Mouse (Mus musculus): ENCODE measurements at regions not wholly inside any gene's neighbourhood (a gene's known extent, or its start where the extent isn't known, plus 50 kb on each side); places are given as distances from the start of the nearest gene placed in this dataset.

DNA sequence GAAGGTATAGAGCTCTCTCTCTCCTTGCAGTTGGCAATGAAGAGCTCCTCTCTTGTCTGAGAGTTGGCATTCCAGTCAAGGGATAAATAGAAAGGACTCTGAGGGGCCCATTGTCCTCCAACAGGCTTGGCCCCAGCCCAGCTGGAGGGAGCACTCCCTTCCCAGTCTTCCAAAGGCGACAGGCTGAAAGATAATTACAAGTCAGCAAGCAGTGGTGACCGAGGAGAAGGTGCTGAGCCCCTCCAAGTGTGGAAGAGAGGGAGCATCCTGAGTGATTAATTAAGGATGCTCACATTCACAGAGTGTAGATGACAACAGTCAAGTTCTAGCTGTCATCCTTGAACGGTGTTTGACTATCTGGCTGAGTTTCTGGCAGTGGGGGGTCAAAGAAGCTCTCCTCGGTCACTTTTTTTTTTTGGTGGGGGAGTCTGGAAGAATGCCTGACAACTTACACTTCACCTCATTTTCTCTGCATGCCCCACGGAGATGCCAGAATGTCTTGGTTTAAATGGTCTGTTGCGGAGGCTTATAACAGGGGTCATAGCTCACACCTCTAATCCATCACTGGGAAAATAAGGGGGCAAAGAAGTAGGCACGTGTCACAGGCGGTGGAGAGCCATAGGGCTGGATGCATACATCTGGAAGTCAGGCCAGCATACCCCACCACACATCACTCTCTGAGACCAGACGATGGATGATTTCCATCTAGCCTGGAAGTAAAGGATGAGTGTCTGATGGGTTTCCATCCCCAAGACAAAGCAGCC lies 93.5 kb upstream of the Lclat1 start:
- Histone ChIP-seq H3K4me2 (ENCODE audit: low read depth, low read length) (no peak overlapping the region), H3K4me3 (ENCODE audit: low read length) (no peak overlapping the region), H3K27me3 (replicated peaks; ENCODE audit: control insufficient read depth, insufficient read depth, low read length) (no peaks in the 10 kb centered on the region), H3K36me3 (ENCODE audit: control insufficient read depth, insufficient read depth, low read length) (no peaks in the 10 kb centered on the region), H3K9ac (ENCODE audit: low read depth, low read length) (no peak overlapping the region), H3K9me3 (ENCODE audit: control insufficient read depth, low read length) (no peaks in the 10 kb centered on the region), H3K27ac (ENCODE audit: low read length) (no peak overlapping the region), H3K4me1 (ENCODE audit: control insufficient read depth, insufficient read depth, low read length) (peaks cover 6% of the 10 kb centered on the region)
- 62% methylated on average over 9 of the region's 9 CpGs for WGBS
- no peak for ATAC-seq

DNA sequence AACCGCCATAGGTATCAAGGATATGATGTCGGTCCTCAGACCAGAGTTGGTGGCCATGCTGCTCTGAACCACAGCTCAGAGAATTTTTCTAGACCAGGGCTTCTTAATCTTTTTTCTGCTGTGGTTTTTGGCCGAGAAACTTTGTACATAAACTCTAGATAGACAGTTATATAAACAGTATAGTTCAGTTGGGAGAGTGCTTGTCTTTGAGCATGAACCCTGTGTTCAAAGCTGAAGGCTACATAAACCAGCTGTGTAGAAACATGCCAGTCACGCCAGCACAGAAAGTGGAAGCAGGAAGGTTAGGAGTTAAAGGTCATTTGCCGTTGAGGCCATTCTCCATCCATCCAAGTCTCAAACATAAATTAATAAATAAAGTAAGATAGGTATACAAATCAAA lies 90.6 kb upstream of the Lclat1 start:
- Histone ChIP-seq H3K4me1 (ENCODE audit: control insufficient read depth, insufficient read depth, low read length) (peaks cover 5% of the 10 kb centered on the region), H3K9ac (ENCODE audit: low read depth, low read length) (no peak overlapping the region), H3K4me3 (ENCODE audit: low read length) (no peak overlapping the region), H3K4me2 (ENCODE audit: low read depth, low read length) (no peak overlapping the region), H3K27ac (ENCODE audit: low read length) (peak overlapping the region; percentile 17; the same call in 1 of the 2 replicates), H3K27me3 (replicated peaks; ENCODE audit: control insufficient read depth, insufficient read depth, low read length) (no peaks in the 10 kb centered on the region), H3K36me3 (ENCODE audit: control insufficient read depth, insufficient read depth, low read length) (no peaks in the 10 kb centered on the region), H3K9me3 (ENCODE audit: control insufficient read depth, low read length) (no peaks in the 10 kb centered on the region)
- no peak for ATAC-seq
- 64% methylated on average over 5 of the region's 5 CpGs for WGBS

DNA sequence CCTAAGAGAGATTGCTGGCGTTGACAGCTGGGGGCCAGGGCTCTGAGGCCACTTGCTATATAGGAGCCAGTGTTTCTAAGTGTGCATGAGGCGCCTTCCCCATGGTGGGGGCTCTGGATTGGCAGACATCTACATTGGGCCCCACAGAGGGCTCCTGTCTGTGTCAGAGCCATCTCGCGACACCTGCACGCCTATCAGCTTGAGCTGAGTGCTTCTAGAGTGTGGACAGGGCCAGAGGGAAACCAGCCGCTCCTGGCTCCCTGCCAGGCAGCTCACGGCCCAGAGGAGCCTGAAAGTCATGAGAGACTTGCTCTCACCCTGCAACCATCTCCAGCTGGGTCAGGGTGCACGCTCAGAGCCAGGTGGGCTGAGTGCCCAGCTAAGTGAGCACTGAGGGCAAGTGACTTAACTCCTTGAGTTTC lies 85.1 kb upstream of the Lclat1 start:
- peak overlapping the region; percentile 23; the same call in 1 of the 2 replicates for H3K27ac ChIP-seq (ENCODE audit: low read length)
- WGBS, result 43% methylated on average over 8 of the region's 8 CpGs
- no peak overlapping the region for H3K4me2 ChIP-seq (ENCODE audit: low read depth, low read length)

DNA sequence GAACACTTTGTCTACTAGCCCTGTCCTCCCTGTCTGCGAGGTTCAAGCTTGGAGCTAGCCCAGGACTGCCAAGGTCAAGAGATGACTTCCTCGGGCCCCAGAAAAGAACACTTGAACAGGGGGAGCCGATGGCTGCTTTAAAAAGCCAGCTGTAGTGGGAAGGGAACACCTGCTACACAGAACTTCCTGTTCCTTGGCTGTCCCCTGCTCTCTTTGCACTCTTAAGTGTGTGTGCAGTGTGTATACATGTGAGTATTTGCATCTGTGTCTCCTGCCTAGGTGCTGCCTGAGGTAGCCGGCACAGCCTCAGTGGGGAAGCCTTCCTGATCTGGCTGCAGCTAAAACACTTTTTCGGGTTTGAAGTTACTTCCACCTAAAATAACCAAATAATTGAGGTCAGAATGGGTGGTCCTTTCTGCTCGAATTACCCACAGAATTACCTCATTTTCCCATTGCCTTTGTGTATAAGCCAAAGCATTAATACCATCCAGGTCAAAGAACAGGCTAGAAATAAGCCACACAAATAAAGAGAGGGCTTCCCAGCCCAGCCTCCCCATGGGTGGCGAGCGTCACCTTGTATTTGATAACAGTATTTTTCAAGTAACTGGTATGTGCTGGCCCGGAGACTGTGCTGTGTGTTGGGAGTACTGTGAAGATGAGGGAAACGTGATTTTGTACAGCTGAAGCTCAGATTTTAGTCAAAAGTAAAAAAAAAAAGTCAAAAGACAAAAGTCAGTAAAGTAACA lies 84.2 kb upstream of the Lclat1 start:
- Histone ChIP-seq H3K4me3 (ENCODE audit: low read length) (no peak overlapping the region), H3K36me3 (ENCODE audit: control insufficient read depth, insufficient read depth, low read length) (no peaks in the 10 kb centered on the region), H3K4me2 (ENCODE audit: low read depth, low read length) (no peak overlapping the region), H3K27ac (ENCODE audit: low read length) (no peak overlapping the region), H3K27me3 (replicated peaks; ENCODE audit: control insufficient read depth, insufficient read depth, low read length) (no peaks in the 10 kb centered on the region), H3K9me3 (ENCODE audit: control insufficient read depth, low read length) (no peaks in the 10 kb centered on the region), H3K4me1 (ENCODE audit: control insufficient read depth, insufficient read depth, low read length) (peaks cover 12% of the 10 kb centered on the region), H3K9ac (ENCODE audit: low read depth, low read length) (no peak overlapping the region)
- peak; percentile 56; the same call in 1 of the 2 replicates for ATAC-seq
- 55% methylated on average over 10 of the region's 10 CpGs for WGBS

More for the DNA sequence above, 85.1 kb upstream of the Lclat1 start:
- Histone ChIP-seq H3K9ac (ENCODE audit: low read depth, low read length) (no peak overlapping the region), H3K4me3 (ENCODE audit: low read length) (no peak overlapping the region), H3K27me3 (replicated peaks; ENCODE audit: control insufficient read depth, insufficient read depth, low read length) (no peaks in the 10 kb centered on the region), H3K9me3 (ENCODE audit: control insufficient read depth, low read length) (no peaks in the 10 kb centered on the region), H3K4me1 (ENCODE audit: control insufficient read depth, insufficient read depth, low read length) (peaks cover 12% of the 10 kb centered on the region), H3K36me3 (ENCODE audit: control insufficient read depth, insufficient read depth, low read length) (no peaks in the 10 kb centered on the region)
- peak; percentile 92 for ATAC-seq

DNA sequence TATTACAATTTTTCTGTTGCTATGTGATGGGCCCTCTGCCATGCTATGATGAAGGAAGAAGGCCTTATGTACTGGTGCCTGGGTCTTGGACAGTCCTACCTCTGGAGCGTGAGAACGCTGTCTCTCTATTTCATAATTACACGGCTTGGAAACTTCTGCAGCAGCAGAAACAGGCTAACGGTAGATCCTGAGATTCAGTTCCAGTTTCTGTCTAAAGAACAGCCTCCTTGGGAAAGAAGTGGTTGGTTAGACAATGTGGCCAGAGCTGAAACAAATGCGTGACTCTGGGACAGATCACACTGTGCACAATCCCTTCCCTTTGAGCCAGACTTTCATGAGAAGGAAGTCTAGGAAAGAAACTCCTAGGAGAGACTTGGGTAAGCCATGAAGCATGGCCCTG lies 80.7 kb upstream of the Lclat1 start:
- WGBS, result 94% methylated on average over 5 of the region's 5 CpGs
- no peak overlapping the region for H3K9ac ChIP-seq (ENCODE audit: low read depth, low read length)
- H3K4me2 ChIP-seq (ENCODE audit: low read depth, low read length), result no peak overlapping the region

DNA sequence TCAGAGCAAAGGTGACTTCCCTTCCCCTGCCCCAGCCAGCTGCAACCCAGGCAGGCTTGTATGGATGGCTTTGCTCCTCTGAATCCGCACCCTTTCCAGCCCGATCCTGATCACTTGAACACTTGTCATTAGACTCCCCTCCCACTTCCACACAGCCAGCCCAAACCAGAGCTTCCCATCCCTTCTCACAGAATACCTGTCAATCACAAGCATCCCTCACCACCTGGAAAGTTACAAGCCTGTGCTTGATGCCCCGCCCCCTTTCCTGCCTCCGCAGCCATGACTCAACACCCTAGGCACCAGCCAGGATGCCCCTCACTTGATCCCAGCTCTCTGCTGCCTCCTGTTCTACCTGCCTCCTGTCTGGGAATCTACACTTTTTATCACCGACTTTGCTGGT lies 76.0 kb upstream of the Lclat1 start:
- Histone ChIP-seq H3K9ac (ENCODE audit: low read depth, low read length) (no peak overlapping the region), H3K4me3 (ENCODE audit: low read length) (no peak overlapping the region), H3K9me3 (ENCODE audit: control insufficient read depth, low read length) (no peaks in the 10 kb centered on the region), H3K27ac (ENCODE audit: low read length) (no peak overlapping the region), H3K27me3 (replicated peaks; ENCODE audit: control insufficient read depth, insufficient read depth, low read length) (no peaks in the 10 kb centered on the region), H3K4me1 (ENCODE audit: control insufficient read depth, insufficient read depth, low read length) (peaks cover 23% of the 10 kb centered on the region), H3K36me3 (ENCODE audit: control insufficient read depth, insufficient read depth, low read length) (no peaks in the 10 kb centered on the region), H3K4me2 (ENCODE audit: low read depth, low read length) (no peak overlapping the region)
- ATAC-seq, result no peak
- WGBS, result 61% methylated on average over 5 of the region's 5 CpGs

More for the DNA sequence above, 80.7 kb upstream of the Lclat1 start:
- no peaks in the 10 kb centered on the region for H3K27me3 ChIP-seq (replicated peaks; ENCODE audit: control insufficient read depth, insufficient read depth, low read length)
- no peaks in the 10 kb centered on the region for H3K36me3 ChIP-seq (ENCODE audit: control insufficient read depth, insufficient read depth, low read length)
- H3K4me1 ChIP-seq (ENCODE audit: control insufficient read depth, insufficient read depth, low read length), result peaks cover 14% of the 10 kb centered on the region
- H3K27ac ChIP-seq (ENCODE audit: low read length), result no peak overlapping the region
- H3K4me3 ChIP-seq (ENCODE audit: low read length), result no peak overlapping the region
- ATAC-seq, result no peak
- H3K9me3 ChIP-seq (ENCODE audit: control insufficient read depth, low read length), result no peaks in the 10 kb centered on the region

DNA sequence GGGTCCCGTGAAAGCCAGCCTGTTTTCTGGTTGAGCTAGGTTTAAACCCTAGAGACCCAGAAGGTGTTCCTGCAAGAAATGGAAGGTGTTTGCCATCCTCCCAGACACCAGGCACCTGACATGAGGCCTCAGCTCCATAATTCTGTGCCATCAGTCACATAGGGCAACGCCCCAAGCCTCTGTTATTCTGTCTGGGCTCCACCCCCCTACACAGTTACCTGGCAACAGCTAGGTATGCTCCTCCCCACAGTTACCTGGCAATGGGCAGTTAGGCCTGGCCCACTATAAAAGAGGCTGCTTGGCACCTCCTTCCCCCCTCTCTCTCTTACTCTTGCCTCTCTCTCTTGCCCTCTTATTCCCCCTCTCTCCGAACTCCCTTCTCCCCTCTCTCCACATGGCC lies 75.5 kb upstream of the Lclat1 start:
- peaks cover 28% of the 10 kb centered on the region for H3K4me1 ChIP-seq (ENCODE audit: control insufficient read depth, insufficient read depth, low read length)
- WGBS, result 60% methylated on average over 3 of the region's 3 CpGs
- no peak overlapping the region for H3K4me2 ChIP-seq (ENCODE audit: low read depth, low read length)
- H3K27ac ChIP-seq (ENCODE audit: low read length), result no peak overlapping the region
- ATAC-seq, result peak; percentile 63
- no peak overlapping the region for H3K9ac ChIP-seq (ENCODE audit: low read depth, low read length)
- H3K4me3 ChIP-seq (ENCODE audit: low read length), result no peak overlapping the region
- no peaks in the 10 kb centered on the region for H3K9me3 ChIP-seq (ENCODE audit: control insufficient read depth, low read length)
- no peaks in the 10 kb centered on the region for H3K27me3 ChIP-seq (replicated peaks; ENCODE audit: control insufficient read depth, insufficient read depth, low read length)
- no peaks in the 10 kb centered on the region for H3K36me3 ChIP-seq (ENCODE audit: control insufficient read depth, insufficient read depth, low read length)

DNA sequence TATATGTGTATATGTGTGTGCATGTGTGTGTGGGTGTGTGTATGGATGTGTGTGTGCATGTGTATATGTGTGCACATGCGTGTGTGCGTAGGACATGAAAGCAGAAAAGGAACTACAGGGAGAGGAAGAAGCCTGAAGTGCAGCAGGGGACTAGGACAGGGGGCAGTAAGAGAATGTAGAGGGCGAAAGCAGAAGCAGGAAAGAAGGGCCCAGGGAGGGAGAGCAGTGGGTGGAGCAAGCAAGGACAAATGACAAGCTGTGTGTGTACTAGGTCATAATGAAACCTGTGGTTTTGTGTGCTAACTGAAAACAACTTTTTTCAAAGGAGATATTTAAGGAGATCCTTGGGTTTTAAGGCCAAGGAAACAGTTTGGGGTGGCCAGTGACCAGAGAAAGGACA lies 73.4 kb upstream of the Lclat1 start:
- Histone ChIP-seq H3K27ac (ENCODE audit: low read length) (peak overlapping the region; percentile 77), H3K4me2 (ENCODE audit: low read depth, low read length) (no peak overlapping the region), H3K4me1 (ENCODE audit: control insufficient read depth, insufficient read depth, low read length) (peaks cover 28% of the 10 kb centered on the region), H3K36me3 (ENCODE audit: control insufficient read depth, insufficient read depth, low read length) (no peaks in the 10 kb centered on the region), H3K4me3 (ENCODE audit: low read length) (no peak overlapping the region), H3K9me3 (ENCODE audit: control insufficient read depth, low read length) (no peaks in the 10 kb centered on the region), H3K9ac (ENCODE audit: low read depth, low read length) (no peak overlapping the region), H3K27me3 (replicated peaks; ENCODE audit: control insufficient read depth, insufficient read depth, low read length) (no peaks in the 10 kb centered on the region)
- peak; percentile 47 for ATAC-seq
- 72% methylated on average over 3 of the region's 3 CpGs for WGBS

DNA sequence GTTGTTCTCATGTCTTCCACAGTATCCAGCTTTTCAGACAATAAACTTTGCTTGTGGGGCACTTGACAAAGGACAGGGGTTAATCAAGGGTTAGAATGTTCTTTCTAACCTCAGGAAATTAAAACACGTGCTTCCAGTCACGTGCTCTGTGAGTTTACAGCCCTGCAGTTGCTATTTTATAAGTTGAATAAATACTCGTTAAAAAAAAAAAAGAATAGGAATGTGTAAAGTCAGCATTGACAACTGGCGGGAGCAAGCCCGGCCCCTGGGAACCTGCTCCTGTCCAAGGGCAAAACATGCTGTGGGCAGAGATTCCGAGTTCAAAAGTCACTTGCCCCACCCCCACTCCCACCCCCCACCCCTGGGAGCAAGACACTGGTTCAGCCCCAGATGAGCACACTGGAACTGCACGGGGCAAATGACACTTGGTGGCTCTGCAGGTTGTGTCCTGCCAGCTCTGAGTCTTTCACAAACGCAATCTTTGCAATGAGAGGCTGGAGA lies 72.8 kb upstream of the Lclat1 start:
- WGBS, result 12% methylated on average over 8 of the region's 8 CpGs
- H3K9ac ChIP-seq (ENCODE audit: low read depth, low read length), result peak overlapping the region; percentile 36; the same call in 1 of the 2 replicates
- H3K27ac ChIP-seq (ENCODE audit: low read length), result peak overlapping the region; percentile 77
- no peaks in the 10 kb centered on the region for H3K9me3 ChIP-seq (ENCODE audit: control insufficient read depth, low read length)
- no peak overlapping the region for H3K4me3 ChIP-seq (ENCODE audit: low read length)
- no peaks in the 10 kb centered on the region for H3K36me3 ChIP-seq (ENCODE audit: control insufficient read depth, insufficient read depth, low read length)
- no peaks in the 10 kb centered on the region for H3K27me3 ChIP-seq (replicated peaks; ENCODE audit: control insufficient read depth, insufficient read depth, low read length)
- peaks cover 28% of the 10 kb centered on the region for H3K4me1 ChIP-seq (ENCODE audit: control insufficient read depth, insufficient read depth, low read length)
- no peak overlapping the region for H3K4me2 ChIP-seq (ENCODE audit: low read depth, low read length)
- peak; percentile 71 for ATAC-seq
